Mouse (Mus musculus) brain, embryonic 14.5 days (tissue): ENCODE measurements around the gene Csrp1. TPM values are rescaled to one million over a fixed set of nuclear protein-coding genes. Genes with fewer than 3 reads are reported as not detected.
A peak's percentile ranks its signal among the peaks of the same experiment; 100 is the strongest.

Source experiments
- DNase-seq: peaks from one replicate; pipeline ENCODE4 v3.0.0-alpha.2; 2011; ENCODE audit warnings: low read depth
- CTCF ChIP-seq: fragments of 200-500 bp; IDR thresholded peaks from 2 replicates; pipeline ENCODE4 v1.5.1; 2012; ENCODE audit warnings: inconsistent platforms, mild to moderate bottlenecking, moderate library complexity, borderline replicate concordance; ENCODE audit not compliant: insufficient read depth, insufficient read length; ENCODE audit errors: extremely low read depth
- POLR2A ChIP-seq: fragments of 200-500 bp; IDR thresholded peaks from 2 replicates; pipeline ENCODE4 v1.6.1; 2012; ENCODE audit warnings: mild to moderate bottlenecking, inconsistent platforms, borderline replicate concordance; ENCODE audit not compliant: poor library complexity, insufficient read depth, insufficient read length, severe bottlenecking; ENCODE audit errors: extremely low read depth
- polyA plus RNA-seq: library from polyadenylated mRNA; depleted of rRNA; stranded (reverse); fragments of >200 nt; gene quantifications from 2 replicates; pipeline ENCODE4 v1.2.3, GENCODE M21; 2012

Gene Csrp1
- polyA plus RNA-seq, 1 experiment = 29.1 TPM

DNA sequence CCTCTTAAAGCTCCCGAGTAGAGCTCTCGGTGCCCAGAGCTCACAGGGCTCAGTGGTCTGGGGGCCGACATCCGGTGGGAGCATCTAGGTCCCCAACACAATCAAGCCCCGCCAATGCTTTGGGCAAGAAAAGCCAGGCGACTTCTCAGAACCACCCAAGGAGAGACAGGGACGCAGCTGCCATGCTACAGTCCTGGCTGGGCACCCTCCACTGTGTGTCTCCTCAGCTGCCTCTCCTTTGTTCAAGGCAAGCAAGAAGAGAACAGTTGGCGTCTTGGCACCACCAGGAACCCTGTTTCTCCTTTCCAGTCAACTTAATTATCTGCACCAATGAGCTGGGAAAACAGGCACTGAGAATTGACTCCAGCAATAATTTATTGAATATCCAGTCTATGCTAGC, 38.7 kb upstream of the Csrp1 start:
- peak; percentile 79 for DNase-seq
- TF ChIP-seq CTCF = no peak
- no peak for TF ChIP-seq POLR2A

DNA sequence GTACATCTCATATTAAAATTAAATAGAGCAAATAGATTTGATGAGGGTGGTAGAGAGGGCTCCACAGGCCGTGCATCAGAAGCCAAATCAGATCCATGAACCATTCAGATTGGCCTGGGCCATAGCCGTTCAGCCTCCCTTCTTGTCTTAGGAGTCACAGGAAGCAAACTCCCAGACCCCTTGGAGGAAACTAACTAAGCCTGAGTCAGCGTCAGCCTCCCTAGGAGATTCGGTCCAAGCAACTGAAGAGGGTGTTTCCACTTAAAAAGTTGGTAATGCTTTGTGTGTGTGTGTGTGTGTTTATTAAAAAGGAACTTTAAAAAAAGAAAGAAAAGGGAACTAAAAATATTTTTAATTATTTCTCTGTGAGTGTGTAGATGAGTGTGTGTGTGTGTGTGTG, 35.0 kb upstream of the Csrp1 start:
- DNase-seq = no peak
- TF ChIP-seq POLR2A (no peak), CTCF (no peak)

DNA sequence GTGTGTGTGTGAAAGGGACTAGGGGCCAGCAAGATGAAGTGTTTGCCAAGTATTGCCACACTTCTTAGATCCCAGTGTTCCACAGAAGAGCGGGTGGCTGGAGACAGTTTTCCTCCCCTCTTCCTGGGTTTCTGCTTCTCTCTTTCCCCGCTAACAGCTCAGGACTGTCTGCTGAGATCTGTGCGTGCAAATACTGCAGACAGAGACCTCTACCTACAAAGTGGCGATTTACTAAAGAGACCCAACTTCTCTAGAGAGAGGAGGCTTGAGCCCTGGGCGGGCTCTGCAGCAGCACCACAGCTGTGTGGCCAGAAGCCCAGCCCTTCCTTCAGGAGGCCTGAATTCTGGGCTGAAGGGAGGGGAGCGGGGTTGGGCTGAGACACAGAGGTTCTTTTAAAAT, 34.5 kb upstream of the Csrp1 start:
- TF ChIP-seq POLR2A (no peak), CTCF (no peak)
- DNase-seq = no peak

DNA sequence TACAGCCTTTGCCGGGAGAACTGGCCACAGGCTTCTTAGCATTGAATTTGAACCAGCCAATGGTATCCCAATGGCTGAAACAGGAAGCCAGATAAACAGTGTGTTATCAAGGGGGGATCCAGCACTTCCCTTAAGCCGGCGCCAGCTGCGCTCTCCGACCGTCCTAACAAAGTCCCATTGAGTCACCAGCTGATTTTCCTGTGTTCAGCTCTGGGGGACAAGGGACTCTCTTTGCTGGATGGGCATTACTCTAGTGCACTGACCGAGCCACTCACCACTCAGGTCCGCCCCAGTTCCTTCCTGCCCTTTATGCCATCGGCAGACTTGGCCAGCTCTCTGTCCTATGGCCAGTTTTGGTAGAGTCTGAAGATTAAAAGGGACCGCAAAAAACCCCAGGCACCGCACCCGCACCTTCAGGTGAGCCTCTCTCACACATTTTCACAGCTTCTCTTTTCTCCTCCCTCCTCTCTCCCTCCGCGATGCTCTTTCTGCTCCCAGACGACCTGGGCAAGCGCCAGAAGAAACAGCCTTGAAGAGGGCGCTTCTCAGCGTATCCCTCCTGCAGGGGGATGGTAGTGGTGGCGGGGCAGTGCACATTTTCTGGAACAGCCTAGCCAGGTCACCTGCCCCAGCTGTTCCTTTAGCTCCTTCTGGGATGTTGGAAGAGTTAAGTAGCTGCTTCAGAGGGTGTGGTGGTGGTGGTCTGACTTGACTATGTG, 32.9 kb upstream of the Csrp1 start:
- peak; percentile 68 for DNase-seq
- no peak for TF ChIP-seq CTCF
- no peak for TF ChIP-seq POLR2A

DNA sequence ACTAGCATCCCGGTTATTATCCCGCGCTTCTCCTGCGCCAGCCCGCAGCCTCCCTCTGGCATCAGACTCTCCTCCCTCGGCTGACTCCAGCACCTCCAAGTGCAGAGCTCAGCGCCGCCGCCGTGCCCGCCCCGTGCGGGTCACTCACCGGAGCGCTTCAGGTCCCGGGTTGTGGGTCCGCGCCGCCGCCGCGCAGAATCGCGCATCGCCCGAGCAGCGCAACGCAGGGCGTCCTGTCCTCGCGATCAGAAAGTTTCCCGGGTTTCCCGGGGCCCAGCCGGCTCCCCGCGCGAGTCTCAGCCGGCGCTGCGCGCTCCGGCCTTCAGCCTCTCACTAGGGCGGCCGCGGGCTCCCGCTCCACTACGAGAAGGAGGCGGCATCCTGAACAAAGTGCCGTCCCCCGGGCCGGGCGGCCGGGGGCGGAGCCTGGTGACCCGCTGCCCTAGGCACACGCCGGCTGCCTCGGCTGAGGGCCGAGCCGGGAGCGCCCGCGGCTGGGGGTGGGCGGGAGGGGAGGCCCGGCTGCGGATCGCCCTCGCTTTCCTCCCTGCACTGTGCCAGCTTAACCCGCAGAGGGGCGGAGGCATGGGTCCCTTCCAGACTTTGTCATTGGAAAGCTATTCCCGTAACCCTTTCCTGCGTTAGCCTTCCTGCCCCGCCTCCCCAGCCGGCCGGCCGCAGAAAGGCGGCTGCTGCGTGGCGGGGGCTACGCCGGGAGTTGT, 31.9 kb upstream of the Csrp1 start:
- no peak for TF ChIP-seq CTCF
- TF ChIP-seq POLR2A = peak; percentile 51; the same call in 1 of the 2 replicates
- DNase-seq = peak; percentile 81

DNA sequence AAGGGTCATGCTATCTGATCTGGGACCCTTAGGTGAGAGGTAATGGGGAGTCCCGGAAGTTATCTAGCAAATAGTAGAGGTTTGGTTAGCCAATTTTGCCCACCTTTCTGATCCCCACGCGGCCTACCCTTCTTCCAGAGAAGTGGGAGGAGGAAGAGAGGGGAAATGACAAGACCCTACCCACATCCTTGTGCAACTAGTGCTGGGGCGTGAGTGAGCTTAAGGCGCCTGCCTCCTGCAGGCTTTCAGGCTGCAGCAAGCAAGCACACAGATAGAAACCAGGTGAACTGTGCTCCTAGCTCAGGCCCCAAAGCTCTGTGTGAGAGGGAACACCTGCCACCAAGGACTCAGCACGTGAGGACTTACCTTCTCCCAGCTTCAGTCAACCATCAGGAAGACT, 31.2 kb upstream of the Csrp1 start:
- TF ChIP-seq POLR2A = no peak
- TF ChIP-seq CTCF = no peak
- DNase-seq = no peak

DNA sequence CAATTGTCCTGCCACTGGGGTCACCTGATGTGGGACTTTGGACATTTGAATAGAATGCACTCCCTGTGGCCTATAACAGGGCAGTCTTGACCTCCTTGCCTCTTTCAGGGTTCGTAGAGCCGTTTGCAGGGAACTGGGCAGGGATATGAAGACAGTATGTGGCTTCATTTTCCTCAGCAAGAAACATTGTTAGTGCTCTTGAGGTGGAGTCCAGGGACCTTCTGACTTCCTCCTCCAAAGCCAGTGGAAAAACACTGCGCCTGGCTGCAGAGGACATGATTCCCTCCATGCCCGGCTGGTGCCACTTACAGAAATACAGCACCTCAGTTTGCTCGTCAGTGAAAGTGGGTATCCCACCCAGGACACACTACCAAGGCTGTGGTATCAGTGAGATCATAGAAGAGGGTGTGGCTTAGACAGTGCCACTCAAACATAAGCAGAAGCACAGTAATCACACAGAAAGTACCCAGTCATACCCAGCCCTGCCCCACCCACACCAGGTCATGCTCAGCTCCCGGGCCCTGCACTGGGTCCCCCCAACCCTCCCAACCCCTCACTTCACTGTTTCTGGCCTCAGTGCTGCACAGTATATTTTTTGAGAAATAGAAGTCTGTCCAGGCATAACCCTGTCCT, 29.0 kb upstream of the Csrp1 start:
- DNase-seq = no peak
- TF ChIP-seq POLR2A = no peak
- no peak for TF ChIP-seq CTCF

DNA sequence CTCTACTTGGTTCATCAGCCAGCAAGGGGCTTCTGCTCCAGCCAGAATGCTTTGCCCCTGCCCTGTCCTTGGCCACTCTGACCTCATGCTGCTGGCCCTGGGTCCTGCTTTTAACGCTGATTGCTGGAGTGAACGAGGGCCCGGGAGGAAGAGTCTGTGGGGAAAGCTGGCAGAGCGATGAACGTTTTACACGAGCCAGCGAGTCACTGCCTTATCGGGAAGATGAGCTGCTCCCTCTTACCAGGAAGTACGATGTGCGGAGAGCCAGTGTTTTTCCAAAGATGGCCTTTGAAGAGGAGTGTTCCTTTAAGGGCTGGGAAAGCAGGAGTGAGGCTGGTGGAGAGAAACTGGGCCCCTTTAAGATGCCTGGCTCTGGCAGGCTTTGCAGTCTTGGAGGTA, 28.4 kb upstream of the Csrp1 start:
- no peak for TF ChIP-seq CTCF
- TF ChIP-seq POLR2A = no peak
- no peak for DNase-seq

DNA sequence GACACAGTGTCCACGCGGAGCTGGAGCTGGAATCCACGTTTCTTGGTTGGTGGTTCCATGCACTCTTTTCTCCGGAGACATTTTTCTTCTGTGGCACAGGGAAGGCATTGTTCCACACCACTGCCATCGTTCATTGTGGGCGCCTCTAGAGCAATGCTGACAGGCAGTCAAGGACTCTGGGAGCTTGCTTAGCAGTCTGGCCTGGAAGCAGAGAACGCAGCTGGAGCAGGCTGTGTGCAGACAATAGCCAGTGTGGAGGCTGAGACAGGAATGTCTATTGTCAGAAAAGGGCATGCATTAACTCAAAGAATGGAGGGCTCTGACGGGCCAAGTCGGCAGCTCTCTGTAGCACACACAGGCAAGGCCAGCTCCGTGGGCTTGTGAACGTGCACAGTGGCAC, 25.7 kb upstream of the Csrp1 start:
- TF ChIP-seq POLR2A = no peak
- TF ChIP-seq CTCF = no peak
- DNase-seq = peak; percentile 55

DNA sequence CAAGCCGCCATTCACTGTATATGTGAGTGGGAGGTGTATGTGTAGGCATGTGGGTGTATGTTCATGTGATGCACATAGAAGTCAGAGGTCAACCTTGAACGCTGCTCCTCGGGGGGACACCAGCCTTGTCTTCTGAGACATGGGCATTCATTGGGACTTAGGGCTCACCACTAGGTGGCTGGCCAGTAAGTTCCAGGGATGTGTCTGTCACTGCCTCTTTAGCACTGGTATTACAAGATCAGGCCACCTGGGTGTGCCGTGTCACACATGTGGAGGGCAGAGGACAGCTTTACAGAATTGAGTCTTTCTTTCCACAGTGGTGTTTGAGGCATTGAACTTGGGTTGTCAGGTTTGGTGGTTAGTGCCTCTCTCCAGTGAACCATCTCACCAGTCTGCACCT, 22.4 kb upstream of the Csrp1 start:
- TF ChIP-seq CTCF = peak; percentile 19; the same call in 1 of the 2 replicates
- no peak for TF ChIP-seq POLR2A

DNA sequence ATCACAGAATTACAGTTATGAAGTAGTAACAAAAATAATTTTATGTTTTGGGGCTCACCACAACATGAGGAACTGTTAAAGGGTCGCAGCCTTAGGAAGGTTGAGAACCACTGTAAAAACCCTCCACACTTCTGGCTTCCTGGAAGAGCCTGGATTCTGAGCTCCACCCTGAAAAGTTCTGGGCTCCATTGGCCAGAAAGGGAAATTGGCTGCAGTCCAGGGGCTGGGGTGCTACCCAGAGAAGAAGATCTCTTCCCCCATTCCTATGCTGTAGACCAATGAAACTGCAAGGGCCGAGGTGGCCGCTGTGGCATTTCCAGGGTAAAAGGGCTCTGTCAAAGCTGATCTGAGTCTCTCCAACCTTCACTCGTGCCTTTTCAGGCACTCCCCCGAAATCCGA, 21.8 kb upstream of the Csrp1 start:
- DNase-seq = no peak
- TF ChIP-seq CTCF (no peak), POLR2A (no peak)

More for the DNA sequence above, 22.4 kb upstream of the Csrp1 start:
- DNase-seq = no peak
